Mouse (Mus musculus): Measurements from ENCODE around the gene Slc17a2.
A peak's percentile ranks its signal among the peaks of the same experiment; 100 is the strongest.

DNA sequence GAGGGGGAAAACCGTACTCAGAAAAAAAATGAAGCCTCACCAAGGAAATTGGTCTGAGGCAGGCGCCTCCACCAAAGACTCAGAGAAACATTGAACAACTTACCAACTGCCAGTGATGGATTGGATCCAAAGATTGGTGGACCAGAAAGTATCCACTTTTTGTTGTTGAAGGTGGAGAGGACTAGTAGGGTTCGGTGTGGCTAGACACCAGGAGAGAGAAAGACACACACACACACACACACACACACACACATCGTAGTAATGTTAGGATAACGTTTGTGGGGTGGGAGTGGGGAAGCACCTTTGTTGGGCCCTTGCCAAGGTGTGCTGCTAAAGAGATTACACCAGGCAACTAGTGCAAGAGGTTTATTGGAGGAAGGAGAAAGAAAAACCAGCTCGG lies 60.2 kb downstream of the Slc17a2 start:
- TF ChIP-seq POLR2A (IDR thresholded peaks at IDR 0.05; ENCODE audit: control insufficient read depth in 1 of 2, insufficient read depth in 1 of 2, low read depth in 1 of 2, low read length in 2 of 2, poor library complexity in 1 of 2) = no peak
- no peak for TF ChIP-seq USF1 (IDR thresholded peaks at IDR 0.05; ENCODE audit: low read depth, low read length)
- peak; percentile 62; the same call in 1 of the 2 replicates for TF ChIP-seq TCF12 (IDR thresholded peaks at IDR 0.05; ENCODE audit: low read depth, low read length)
- no peak for TF ChIP-seq MAFK (IDR thresholded peaks at IDR 0.05; ENCODE audit: borderline replicate concordance, low read depth, low read length)
- no peak for TF ChIP-seq POLR2AphosphoS2 (IDR thresholded peaks at IDR 0.05; ENCODE audit: low read length)

All from MEL (cell line).